Mouse (Mus musculus) layer of hippocampus, postnatal 14 days (tissue): ENCODE measurements around the gene Hsf2. TPM values are rescaled to one million over a fixed set of nuclear protein-coding genes. Genes with fewer than 3 reads are reported as not detected.

Experiments used
- DNase-seq, 2 experiments: peaks; one replicate each; pipeline ENCODE4 v3.0.0; 2021 to 2022; ENCODE audit warnings: low spot score in 2 of 2, mixed read lengths in 1 of 2
- long read RNA-seq, 2 experiments: library from polyadenylated mRNA; stranded (forward); transcript quantifications; one replicate each; pipeline ENCODE4 v2.0.0; 2021
- total RNA-seq, 2 experiments: library from RNA; stranded (reverse); gene quantifications; 2 replicates each; pipeline ENCODE4 v1.2.3; 2021

Gene Hsf2
- 10 to 100 TPM; 37.0 to 37.2 TPM for total RNA-seq
- long read RNA-seq, experiment 1, transcript Hsf2-201 (12 exons, 2,604 nt) = major isoform, 6 of 9 reads
- long read RNA-seq, experiment 1, partial matches to known transcripts = 0 of 9 reads
- long read RNA-seq, experiment 1, other reads (novel, unspliced or antisense) = 3 of 9 reads
- long read RNA-seq, experiment 2, transcript Hsf2-201 (12 exons, 2,604 nt) = major isoform, 20 of 25 reads
- long read RNA-seq, experiment 2, partial matches to known transcripts = 0 of 25 reads
- long read RNA-seq, experiment 2, other reads (novel, unspliced or antisense) = 5 of 25 reads

- peak; percentile 93 to 97 for DNase-seq
Measured at GRCm38 (mm10) chr10:57485908-57486541, at the start of gene Hsf2. Hsf2 (plus strand) TSS chr10:57486385.

- no peak for DNase-seq
Measured at GRCm38 (mm10) chr10:57437898-57438297, 48.3 kb upstream of the Hsf2 start.

- no peak for DNase-seq
Measured at GRCm38 (mm10) chr10:57441049-57441448, 45.1 kb upstream of the Hsf2 start.

- no peak for DNase-seq
Measured at GRCm38 (mm10) chr10:57444392-57444791, 41.8 kb upstream of the Hsf2 start.

- DNase-seq = no peak
Measured at GRCm38 (mm10) chr10:57445655-57446054, 40.5 kb upstream of the Hsf2 start.

- DNase-seq = no peak
Measured at GRCm38 (mm10) chr10:57447657-57448050, 38.5 kb upstream of the Hsf2 start.

- peak; percentile 78 to 91 for DNase-seq
Measured at GRCm38 (mm10) chr10:57448051-57448716, 38.0 kb upstream of the Hsf2 start.

- DNase-seq = peak in 1 of 2 experiments; percentile 54
Measured at GRCm38 (mm10) chr10:57463298-57463697, 22.9 kb upstream of the Hsf2 start.

- no peak for DNase-seq
Measured at GRCm38 (mm10) chr10:57465768-57466167, 20.4 kb upstream of the Hsf2 start.

- DNase-seq = no peak
Measured at GRCm38 (mm10) chr10:57477121-57477843, 8.9 kb upstream of the Hsf2 start.

- no peak for DNase-seq
Measured at GRCm38 (mm10) chr10:57481717-57482116, 4.5 kb upstream of the Hsf2 start.

GRCm38 (mm10) chr10:57484741-57485140, 1.4 kb upstream of the Hsf2 start:
- DNase-seq = no peak

GRCm38 (mm10) chr10:57486542-57487071, 422 bp downstream of the Hsf2 start:
- peak in 1 of 2 experiments; percentile 75 for DNase-seq

GRCm38 (mm10) chr10:57487201-57487600, 1.0 kb downstream of the Hsf2 start:
- no peak for DNase-seq

GRCm38 (mm10) chr10:57488591-57488990, 2.4 kb downstream of the Hsf2 start:
- no peak for DNase-seq

GRCm38 (mm10) chr10:57492050-57492449, 5.9 kb downstream of the Hsf2 start:
- no peak for DNase-seq

- no peak for DNase-seq
Measured at GRCm38 (mm10) chr10:57499414-57500156, 13.4 kb downstream of the Hsf2 start.

GRCm38 (mm10) chr10:57514616-57515015, 28.4 kb downstream of the Hsf2 start:
- DNase-seq = no peak

GRCm38 (mm10) chr10:57515278-57515677, 29.1 kb downstream of the Hsf2 start:
- no peak for DNase-seq

- no peak for DNase-seq
Measured at GRCm38 (mm10) chr10:57526469-57526868, 40.3 kb downstream of the Hsf2 start.

GRCm38 (mm10) chr10:57531076-57531475, 44.9 kb downstream of the Hsf2 start:
- peak in 1 of 2 experiments; percentile 46 for DNase-seq
